Mouse (Mus musculus): Measurements from ENCODE around the gene Dip2c.

DNA sequence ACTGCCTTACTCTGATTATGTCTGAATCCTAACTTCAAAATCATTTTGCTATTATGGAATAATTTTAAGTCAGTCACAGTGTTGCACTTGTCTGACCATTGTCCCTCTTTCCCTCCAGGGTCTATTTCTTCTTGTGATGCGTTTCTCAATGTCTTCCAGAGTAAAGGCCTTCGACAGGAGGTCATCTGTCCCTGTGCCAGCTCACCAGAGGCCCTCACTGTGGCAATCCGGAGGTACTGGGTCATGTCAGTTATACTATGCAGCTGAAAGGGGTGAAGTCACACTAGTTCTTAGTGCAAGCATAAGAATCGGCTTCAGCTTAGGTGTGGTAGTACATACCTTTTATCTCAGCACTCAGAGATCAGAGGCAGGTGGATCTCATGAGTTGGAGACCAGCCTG, 300.4 kb downstream of the Dip2c start:
- TF ChIP-seq GATA1 (IDR thresholded peaks at IDR 0.05; ENCODE audit: borderline replicate concordance, low read length) = no peak
- no peak for TF ChIP-seq FLI1 (IDR thresholded peaks at IDR 0.05; ENCODE audit: low read length)

Data from megakaryocyte, embryonic 14.5 days (primary cell).